Mouse (Mus musculus) embryonic stem cell, embryonic (primary cell): ENCODE measurements around the gene Ddx19a.
"Not testable (repeated sequence)": the region's sequence is repeated elsewhere in the genome, so short reads cannot be mapped to it uniquely, and the experiment has no call there.

Experiments used
- CTCF ChIA-PET, 4 experiments: fragments of 300-600 bp in 2 of 4; fragments of 350-600 bp in 2 of 4; sonication (Branson Sonifier 250); formaldehyde crosslinking; loops; one replicate each; lab custom pipeline; 2022; ENCODE audit warnings: inconsistent platforms in 2 of 4; lab: Charles Lee
- POLR2A ChIA-PET, 4 experiments: fragments of 300-600 bp in 2 of 4; fragments of 350-600 bp in 2 of 4; sonication (Branson Sonifier 250); formaldehyde crosslinking; loops; one replicate each; lab custom pipeline; 2022; ENCODE audit warnings: antibody characterized with exemption in 4 of 4, inconsistent platforms in 1 of 4; lab: Charles Lee

The Ddx19a gene

GRCm38 (mm10) chr8:110996641-110997430 is 764 bp downstream of the Ddx19a start:
- POLR2A ChIA-PET = interaction anchor here (0.5 to 5.2 kb wide), 48 partner anchors 8 to 303 kb away, joined by 3 to 34 read pairs (median 4); partner anchors contain the start of genes Ddx19b (in 3 of the 4), Cog4 (in 2 of the 4), Exosc6 (in 2 of the 4) and Sf3b3 (in 2 of the 4)

GRCm38 (mm10) chr8:110990017-110990416 is 7.6 kb downstream of the Ddx19a start:
- ChIA-PET POLR2A (interaction anchor here in 2 of 4 experiments (1.1 to 2.7 kb wide), 4 partner anchors 20 to 151 kb away, joined by 3 to 11 read pairs (median 4); partner anchors contain the start of gene Exosc6 (in 1 of the 2)), CTCF (interaction anchor here in 1 of 4 experiments (0.7 kb wide), 1 partner anchor 471 kb away, joined by 6 read pairs; no protein-coding TSS in a partner anchor)

More at GRCm38 (mm10) chr8:110996641-110997430, 764 bp downstream of the Ddx19a start:
- CTCF ChIA-PET = interaction anchor here in 3 of 4 experiments (0.6 to 1.2 kb wide), 7 partner anchors 28 to 539 kb away, joined by 3 to 6 read pairs (median 4); partner anchors contain the start of gene Exosc6 (in 1 of the 3)

GRCm38 (mm10) chr8:110987805-110988744 is 9.5 kb downstream of the Ddx19a start:
- CTCF ChIA-PET = no interaction called here
- POLR2A ChIA-PET = interaction anchor here in 3 of 4 experiments (0.7 to 2.7 kb wide), 3 partner anchors 18 to 1110 kb away, joined by 3 to 11 read pairs (median 3); no protein-coding TSS in a partner anchor

- ChIA-PET CTCF (interaction anchor here in 2 of 4 experiments (0.6 to 0.7 kb wide), 2 partner anchors 14 to 294 kb away, joined by 3 to 8 read pairs; no protein-coding TSS in a partner anchor), POLR2A (interaction anchor here in 3 of 4 experiments (0.7 to 3.8 kb wide), 11 partner anchors 11 to 80 kb away, joined by 3 to 26 read pairs (median 5); partner anchors contain the start of genes Aars (in 1 of the 3), Ddx19a (in 1 of the 3) and Exosc6 (in 1 of the 3))
Observed at GRCm38 (mm10) chr8:110981304-110981703, 16.3 kb downstream of the Ddx19a start.

- CTCF ChIA-PET = not testable (repeated sequence)
- POLR2A ChIA-PET = interaction anchor here in 1 of 4 experiments (1.1 kb wide), 1 partner anchor 32 kb away, joined by 3 read pairs; no protein-coding TSS in a partner anchor
Observed at GRCm38 (mm10) chr8:110977987-110978386, 19.6 kb downstream of the Ddx19a start.

GRCm38 (mm10) chr8:110976532-110976931 is 21.1 kb downstream of the Ddx19a start:
- CTCF ChIA-PET = not testable (repeated sequence)
- POLR2A ChIA-PET = interaction anchor here in 1 of 4 experiments (0.8 to 1.1 kb wide), 2 partner anchors 11 to 59 kb away, joined by 5 read pairs; no protein-coding TSS in a partner anchor

GRCm38 (mm10) chr8:110969910-110970770 is 27.5 kb downstream of the Ddx19a start:
- CTCF ChIA-PET = interaction anchor here in 3 of 4 experiments (0.6 to 1.0 kb wide), 6 partner anchors 11 to 280 kb away, joined by 3 to 5 read pairs (median 3); partner anchors contain the start of genes Exosc6 (in 1 of the 3) and St3gal2 (in 1 of the 3)
- POLR2A ChIA-PET = interaction anchor here (0.6 to 3.1 kb wide), 141 partner anchors 8 to 673 kb away, joined by 3 to 49 read pairs (median 5); partner anchors contain the start of genes Aars (in 3 of the 4), Cog4 (in 3 of the 4), Ddx19a (in 3 of the 4) and Ddx19b (in 3 of the 4)

GRCm38 (mm10) chr8:110967326-110967725 is 30.3 kb downstream of the Ddx19a start:
- ChIA-PET POLR2A (interaction anchor here in 2 of 4 experiments (0.5 to 1.7 kb wide), 4 partner anchors 10 to 66 kb away, joined by 3 to 7 read pairs (median 4); partner anchors contain the start of gene Aars (in 1 of the 2)), CTCF (interaction anchor here in 1 of 4 experiments (0.8 kb wide), 1 partner anchor 11 kb away, joined by 3 read pairs; no protein-coding TSS in a partner anchor)

- ChIA-PET CTCF (interaction anchor here in 1 of 4 experiments (0.8 kb wide), 1 partner anchor 10 kb away, joined by 3 read pairs; no protein-coding TSS in a partner anchor), POLR2A (interaction anchor here in 2 of 4 experiments (1.0 to 1.5 kb wide), 4 partner anchors 9 to 67 kb away, joined by 3 to 4 read pairs (median 3); no protein-coding TSS in a partner anchor)
Observed at GRCm38 (mm10) chr8:110966586-110966985, 31.0 kb downstream of the Ddx19a start.

- POLR2A ChIA-PET = interaction anchor here in 2 of 4 experiments (0.6 to 1.1 kb wide), 7 partner anchors 8 to 68 kb away, joined by 3 to 5 read pairs (median 3); no protein-coding TSS in a partner anchor
- CTCF ChIA-PET = no interaction called here
Observed at GRCm38 (mm10) chr8:110965594-110965993, 32.0 kb downstream of the Ddx19a start.

- ChIA-PET POLR2A (interaction anchor here in 2 of 4 experiments (0.6 to 1.8 kb wide), 4 partner anchors 9 to 415 kb away, joined by 3 to 5 read pairs (median 3); partner anchors contain the start of gene Exosc6 (in 1 of the 2)), CTCF (no interaction called here)
Observed at GRCm38 (mm10) chr8:110964666-110965065, 32.9 kb downstream of the Ddx19a start.

- ChIA-PET CTCF (no interaction called here), POLR2A (interaction anchor here in 3 of 4 experiments (0.7 to 1.7 kb wide), 6 partner anchors 7 to 1478 kb away, joined by 3 to 8 read pairs (median 4); partner anchors contain the start of genes Aars (in 1 of the 3), Cog4 (in 1 of the 3), Rfwd3 (in 1 of the 3) and Sf3b3 (in 1 of the 3))
Observed at GRCm38 (mm10) chr8:110963051-110963450, 34.5 kb downstream of the Ddx19a start.

- POLR2A ChIA-PET = interaction anchor here in 2 of 4 experiments (0.6 to 3.8 kb wide), 4 partner anchors 11 to 780 kb away, joined by 3 to 17 read pairs (median 4); no protein-coding TSS in a partner anchor
- CTCF ChIA-PET = interaction anchor here in 1 of 4 experiments (0.6 kb wide), 1 partner anchor 91 kb away, joined by 3 read pairs; no protein-coding TSS in a partner anchor
Observed at GRCm38 (mm10) chr8:110959906-110960305, 37.7 kb downstream of the Ddx19a start.

- ChIA-PET CTCF (interaction anchor here in 1 of 4 experiments (0.6 to 1.5 kb wide), 2 partner anchors 11 to 91 kb away, joined by 3 to 5 read pairs; no protein-coding TSS in a partner anchor), POLR2A (interaction anchor here in 3 of 4 experiments (0.6 to 3.8 kb wide), 5 partner anchors 11 to 780 kb away, joined by 3 to 17 read pairs (median 6); no protein-coding TSS in a partner anchor)
Observed at GRCm38 (mm10) chr8:110959071-110959780, 38.4 kb downstream of the Ddx19a start.

GRCm38 (mm10) chr8:110958553-110958952 is 39.0 kb downstream of the Ddx19a start:
- POLR2A ChIA-PET = interaction anchor here (0.6 to 3.8 kb wide), 8 partner anchors 9 to 92 kb away, joined by 3 to 17 read pairs (median 4); no protein-coding TSS in a partner anchor
- CTCF ChIA-PET = interaction anchor here in 1 of 4 experiments (1.3 to 1.5 kb wide), 2 partner anchors 12 to 209 kb away, joined by 3 to 5 read pairs; no protein-coding TSS in a partner anchor
